Mouse (Mus musculus) neural tube, embryonic 14.5 days (tissue): ENCODE results near the gene 1190005I06Rik. TPM values are rescaled to one million over a fixed set of nuclear protein-coding genes. Genes with fewer than 3 reads are reported as not detected.

ENCODE experiments used
- ATAC-seq: fragments of 200-750 bp; cut with Nextera tagmentation; 2 replicates; pipeline ENCODE4 v1.8.0; 2017; ENCODE audit warnings: low read depth, mild to moderate bottlenecking, moderate TSS enrichment, moderate library complexity
- H3K27ac ChIP-seq: fragments of 300-500 bp; sonication (generic); 2 replicates; pipeline ENCODE4 v1.5.1; 2014; ENCODE audit warnings: low read depth, mild to moderate bottlenecking, control low read depth, low read length, moderate library complexity, mixed read lengths
- H3K27me3 ChIP-seq: fragments of 300-500 bp; sonication (generic); 2 replicates; pipeline ENCODE4 v1.6.1; 2014; ENCODE audit warnings: low read length; ENCODE audit not compliant: control insufficient read depth, insufficient read depth
- H3K36me3 ChIP-seq: fragments of 300-500 bp; sonication (generic); 2 replicates; pipeline ENCODE4 v1.6.1; 2014; ENCODE audit warnings: low read length, mixed read lengths; ENCODE audit not compliant: control insufficient read depth, insufficient read depth
- H3K4me1 ChIP-seq: fragments of 300-500 bp; sonication (generic); 2 replicates; pipeline ENCODE4 v1.6.1; 2014; ENCODE audit warnings: low read length; ENCODE audit not compliant: control insufficient read depth, insufficient read depth
- H3K4me2 ChIP-seq: fragments of 300-500 bp; sonication (generic); 2 replicates; pipeline ENCODE4 v1.6.1; 2014; ENCODE audit warnings: mild to moderate bottlenecking, low read depth, low read length, control low read depth
- H3K4me3 ChIP-seq: fragments of 300-500 bp; sonication (generic); 2 replicates; pipeline ENCODE4 v1.5.1; 2014; ENCODE audit warnings: low read depth, low read length, control low read depth, mixed read lengths
- H3K9ac ChIP-seq: fragments of 300-500 bp; sonication (generic); replicated peaks from 2 replicates; pipeline ENCODE4 v1.6.1; 2014; ENCODE audit warnings: low read depth, mild to moderate bottlenecking, control low read depth, low read length, mixed read lengths
- H3K9me3 ChIP-seq: fragments of 300-500 bp; sonication (generic); 2 replicates; pipeline ENCODE4 v1.6.1; 2016; ENCODE audit warnings: low read length; ENCODE audit not compliant: control insufficient read depth
- WGBS: fragments of 180-500 bp; shearing (Covaris S2); extraction: QIAGEN DNeasy Blood & Tissue Kit; methylation state at CpG from one replicate; pipeline ENCODE4 v1.1.7; 2014; 5-methylcytosine and 5-hydroxymethylcytosine counted together
- polyA plus RNA-seq: library from polyadenylated mRNA; unstranded; fragments of >200 nt; fragmentation: Nextera tagmentation; extraction: Ambion mirVana; gene quantifications from 2 replicates; pipeline ENCODE4 v1.2.1, GENCODE M21; 2014

Gene 1190005I06Rik
- polyA plus RNA-seq, 1 experiment from 2014 or later = 10.0 TPM

GRCm38 (mm10) chr8:120559654-120560053 lies 87.8 kb downstream of the 1190005I06Rik start:
- peak; percentile 13; the same call in 1 of the 2 replicates for ATAC-seq
- WGBS = 9% methylated on average over 11 of the region's 11 CpGs
- Histone ChIP-seq H3K36me3 (no peaks in the 10 kb centered on the region), H3K27ac (peak overlapping the region; percentile 52), H3K4me1 (peaks cover 88% of the 10 kb centered on the region), H3K27me3 (no peaks in the 10 kb centered on the region), H3K4me3 (no peak overlapping the region), H3K9ac (peak overlapping the region; percentile 32; the same call in 1 of the 2 replicates), H3K9me3 (no peaks in the 10 kb centered on the region), H3K4me2 (no peak overlapping the region)

Other genes starting within 250 kb of the 1190005I06Rik start
- 10.5 and 13.1 TPM in 2 replicates for gene Gins2, start 58.3 kb downstream of the 1190005I06Rik start, polyA plus RNA-seq
- 4.6 and 8.4 TPM in 2 replicates for gene Gm27021, start 20.4 kb upstream of the 1190005I06Rik start, polyA plus RNA-seq
- gene Cox4i1, start 20.6 kb upstream of the 1190005I06Rik start, polyA plus RNA-seq = 1,198 and 1,298 TPM in 2 replicates
- 95.8 and 125 TPM in 2 replicates for gene Emc8, start 20.9 kb upstream of the 1190005I06Rik start, polyA plus RNA-seq
- 1.5 and 4.0 TPM in 2 replicates for gene Irf8, start 88.7 kb upstream of the 1190005I06Rik start, polyA plus RNA-seq